Mouse (Mus musculus): ENCODE data around the gene Vcl. TPM values are rescaled to one million over a fixed set of nuclear protein-coding genes. Genes with fewer than 3 reads are reported as not detected.

The Vcl gene
- polyA plus RNA-seq, 1 experiment from 2014 or later: 42.4 TPM

DNA sequence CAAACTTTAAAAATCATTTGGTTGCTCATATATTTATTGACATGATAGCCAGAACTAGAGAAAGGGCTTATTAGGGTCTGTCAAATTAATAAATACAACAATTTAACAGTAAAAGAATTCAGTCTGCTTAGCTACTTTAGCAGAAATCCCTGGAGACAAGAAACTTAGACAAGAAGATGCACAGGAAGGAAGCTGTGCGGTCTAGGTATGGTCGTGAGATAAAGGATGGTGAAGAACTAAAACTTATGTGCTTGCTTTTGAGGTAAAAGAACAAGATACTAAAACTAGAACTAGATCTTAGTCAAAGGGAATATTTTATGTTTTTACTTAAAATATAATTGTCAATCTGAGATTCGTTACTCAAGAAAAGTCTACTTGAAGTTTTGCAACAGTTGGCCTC is 105.6 kb downstream of the Vcl start:
- Histone ChIP-seq H3K9me3 (replicated peaks) (no peaks in the 10 kb centered on the region), H3K4me1 (peaks cover 11% of the 10 kb centered on the region), H3K27me3 (ENCODE audit: low read depth, poor library complexity, severe bottlenecking) (no peaks in the 10 kb centered on the region), H3K4me3 (no peak overlapping the region), H3K27ac (no peak overlapping the region), H3K36me3 (peaks cover 91% of the 10 kb centered on the region)
- no peak for DNase-seq (ENCODE audit: low spot score)
- WGBS: 98% methylated on average over 3 of the region's 3 CpGs

- Histone ChIP-seq H3K4me1 (no peaks in the 10 kb centered on the region), H3K9me3 (replicated peaks) (no peaks in the 10 kb centered on the region), H3K36me3 (peaks cover 69% of the 10 kb centered on the region), H3K4me3 (no peak overlapping the region), H3K27ac (no peak overlapping the region), H3K27me3 (ENCODE audit: low read depth, poor library complexity, severe bottlenecking) (no peaks in the 10 kb centered on the region)
- DNase-seq (ENCODE audit: low spot score): no peak
- WGBS: 93% methylated on average over 12 of the region's 12 CpGs
These were observed 109.9 kb downstream of the Vcl start for GRCm38 (mm10) chr14:21039077-21039476.

DNA sequence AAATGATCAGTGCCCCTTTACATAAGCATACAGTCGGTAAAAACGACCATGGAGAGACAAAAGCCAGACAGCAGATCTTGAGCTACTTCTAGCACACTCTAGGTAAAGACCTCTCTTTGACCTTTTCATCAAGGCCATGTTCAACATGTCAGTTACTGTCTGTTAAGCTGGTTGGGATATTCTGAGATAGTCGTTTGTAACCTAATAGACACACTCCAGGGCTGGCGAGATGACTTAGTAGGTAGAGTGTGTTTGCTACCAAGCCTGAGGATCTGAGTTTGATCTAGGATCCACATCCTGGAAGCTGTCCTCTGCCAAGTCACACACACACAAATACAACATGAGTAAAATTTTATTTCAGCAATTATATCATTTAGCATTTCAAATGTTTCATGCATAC is 110.4 kb downstream of the Vcl start:
- DNase-seq (ENCODE audit: low spot score): no peak
- no peaks in the 10 kb centered on the region for H3K4me1 ChIP-seq
- no peaks in the 10 kb centered on the region for H3K27me3 ChIP-seq (ENCODE audit: low read depth, poor library complexity, severe bottlenecking)
- WGBS: 90% methylated on average over 4 of the region's 4 CpGs
- no peak overlapping the region for H3K27ac ChIP-seq
- no peak overlapping the region for H3K4me3 ChIP-seq
- H3K9me3 ChIP-seq (replicated peaks): no peaks in the 10 kb centered on the region
- H3K36me3 ChIP-seq: peaks cover 66% of the 10 kb centered on the region

DNA sequence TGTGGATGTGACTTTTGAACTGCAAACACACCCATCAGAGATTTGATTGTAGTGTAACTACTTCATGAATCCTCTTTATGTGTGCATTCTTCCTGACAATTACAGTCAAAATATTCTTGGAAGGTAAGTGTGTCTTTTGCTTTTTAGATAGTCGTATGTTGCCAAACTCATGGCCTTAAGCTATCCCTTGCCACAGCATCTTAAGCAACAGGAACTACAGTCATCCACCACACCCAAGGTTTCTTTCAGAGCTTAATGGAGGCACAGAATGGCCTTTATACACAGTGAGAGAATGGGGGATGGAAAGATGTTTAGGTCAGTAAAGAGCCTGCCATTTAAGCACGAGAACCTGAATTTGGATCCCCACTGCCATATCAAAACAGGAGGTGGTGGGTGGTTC is 118.6 kb downstream of the Vcl start:
- WGBS: 90% methylated on average over 2 of the region's 2 CpGs
- Histone ChIP-seq H3K4me1 (peaks cover 3% of the 10 kb centered on the region; the same call in 1 of the 2 replicates), H3K36me3 (peaks cover 11% of the 10 kb centered on the region), H3K4me3 (no peak overlapping the region), H3K27ac (no peak overlapping the region), H3K9me3 (replicated peaks) (no peaks in the 10 kb centered on the region), H3K27me3 (ENCODE audit: low read depth, poor library complexity, severe bottlenecking) (no peaks in the 10 kb centered on the region)
- no peak for DNase-seq (ENCODE audit: low spot score)

GRCm38 (mm10) chr14:21048879-21049278 is 119.7 kb downstream of the Vcl start:
- no peaks in the 10 kb centered on the region for H3K27me3 ChIP-seq (ENCODE audit: low read depth, poor library complexity, severe bottlenecking)
- peaks cover 10% of the 10 kb centered on the region for H3K4me1 ChIP-seq
- H3K4me3 ChIP-seq: no peak overlapping the region
- no peaks in the 10 kb centered on the region for H3K9me3 ChIP-seq (replicated peaks)
- no peak overlapping the region for H3K27ac ChIP-seq
- H3K36me3 ChIP-seq: peaks cover 7% of the 10 kb centered on the region
- no peak for DNase-seq (ENCODE audit: low spot score)

GRCm38 (mm10) chr14:21050734-21051133 is 121.5 kb downstream of the Vcl start:
- Histone ChIP-seq H3K27ac (no peak overlapping the region), H3K27me3 (ENCODE audit: low read depth, poor library complexity, severe bottlenecking) (no peaks in the 10 kb centered on the region), H3K4me1 (peaks cover 10% of the 10 kb centered on the region), H3K9me3 (replicated peaks) (no peaks in the 10 kb centered on the region), H3K4me3 (no peak overlapping the region), H3K36me3 (peaks cover 10% of the 10 kb centered on the region)
- WGBS: 76% methylated on average over 3 of the region's 3 CpGs
- DNase-seq (ENCODE audit: low spot score): no peak

GRCm38 (mm10) chr14:21051380-21052111 is 122.3 kb downstream of the Vcl start:
- no peaks in the 10 kb centered on the region for H3K9me3 ChIP-seq (replicated peaks)
- H3K27ac ChIP-seq: peak overlapping the region; percentile 97
- DNase-seq (ENCODE audit: low spot score): no peak
- H3K4me1 ChIP-seq: peaks cover 10% of the 10 kb centered on the region
- peak overlapping the region; percentile 88 for H3K4me3 ChIP-seq
- 11% methylated on average over 28 of the region's 28 CpGs for WGBS
- H3K27me3 ChIP-seq (ENCODE audit: low read depth, poor library complexity, severe bottlenecking): no peaks in the 10 kb centered on the region
- H3K36me3 ChIP-seq: peaks cover 12% of the 10 kb centered on the region

DNA sequence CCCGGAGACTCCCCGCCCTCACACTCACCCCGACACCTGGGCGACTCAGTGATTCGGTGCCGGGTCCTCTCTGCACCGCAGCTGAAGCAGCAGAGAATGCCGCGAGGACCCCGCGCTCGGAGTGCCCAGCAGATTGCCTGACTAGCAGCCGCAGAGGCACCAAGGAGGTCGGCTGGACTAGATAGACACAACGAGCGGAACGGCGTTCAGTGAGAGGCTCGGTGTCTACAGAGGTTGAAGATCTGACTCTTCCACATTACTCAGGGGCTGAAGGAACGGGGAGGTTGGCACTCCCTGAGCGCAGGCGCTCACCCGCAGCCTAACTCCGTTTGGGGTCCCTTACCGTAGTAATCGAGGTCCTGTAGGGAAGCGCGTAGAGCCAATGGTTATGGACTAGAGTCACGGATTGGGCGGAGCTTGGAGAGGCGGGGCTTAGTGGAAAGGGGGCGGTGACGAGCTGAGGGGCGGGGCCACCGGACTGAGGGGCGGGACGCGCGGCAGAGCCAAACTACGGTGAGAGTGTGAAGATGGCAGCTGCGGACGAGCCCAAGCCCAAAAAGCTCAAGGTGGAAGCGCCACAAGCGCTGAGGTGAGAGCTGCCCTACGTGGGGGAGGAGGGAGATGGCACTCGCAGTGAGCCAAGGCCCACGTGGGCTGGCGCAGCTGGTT is 123.0 kb downstream of the Vcl start, which contains the start of the genes Ap3m1 and Adk:
Ap3m1 (minus strand) TSS at position 397 of the 669 bp plus-strand sequence.
Adk (plus strand) TSS at position 463 of the 669 bp plus-strand sequence.
- Histone ChIP-seq H3K4me3 (peak within 1 kb of the TSS; percentile 88), H3K36me3 (peaks cover 15% of the 10 kb centered on the region), H3K4me1 (peaks cover 10% of the 10 kb centered on the region), H3K27me3 (ENCODE audit: low read depth, poor library complexity, severe bottlenecking) (no peaks in the 10 kb centered on the region), H3K27ac (peak within 1 kb of the TSS; percentile 97), H3K9me3 (replicated peaks) (no peaks in the 10 kb centered on the region)
- DNase-seq (ENCODE audit: low spot score): peak; percentile 96
- WGBS: under 1% methylated on average over 48 of the region's 48 CpGs

DNA sequence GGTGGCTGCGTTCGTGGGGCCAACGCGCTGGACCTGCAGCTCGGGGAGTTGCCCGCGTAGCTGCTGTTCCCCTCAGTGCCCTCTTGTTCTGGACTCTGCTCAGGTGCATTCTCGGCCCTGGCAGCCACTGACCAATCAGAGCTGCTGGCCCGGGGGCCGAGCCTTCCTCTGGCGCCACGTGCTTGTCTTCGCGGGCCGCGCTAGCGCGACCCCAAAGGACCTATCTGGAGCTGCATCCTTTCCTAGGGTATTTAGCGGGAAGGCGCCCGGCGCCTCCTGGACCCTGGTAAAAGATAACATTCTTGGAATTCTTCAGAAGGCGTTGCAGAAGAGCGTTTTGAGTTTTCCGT is 123.6 kb downstream of the Vcl start:
- Histone ChIP-seq H3K4me3 (peak overlapping the region; percentile 88), H3K36me3 (peaks cover 16% of the 10 kb centered on the region), H3K4me1 (peaks cover 10% of the 10 kb centered on the region), H3K9me3 (replicated peaks) (no peaks in the 10 kb centered on the region), H3K27me3 (ENCODE audit: low read depth, poor library complexity, severe bottlenecking) (no peaks in the 10 kb centered on the region), H3K27ac (peak overlapping the region; percentile 97)
- peak; percentile 86 for DNase-seq (ENCODE audit: low spot score)
- WGBS: 0% methylated on average over 25 of the region's 25 CpGs

- Histone ChIP-seq H3K27ac (peak overlapping the region; percentile 97), H3K4me3 (peak overlapping the region; percentile 88), H3K36me3 (peaks cover 16% of the 10 kb centered on the region), H3K27me3 (ENCODE audit: low read depth, poor library complexity, severe bottlenecking) (no peaks in the 10 kb centered on the region), H3K9me3 (replicated peaks) (no peaks in the 10 kb centered on the region), H3K4me1 (peaks cover 10% of the 10 kb centered on the region)
- DNase-seq (ENCODE audit: low spot score): no peak
- 13% methylated on average over 8 of the region's 8 CpGs for WGBS
These were observed 124.0 kb downstream of the Vcl start for GRCm38 (mm10) chr14:21053151-21053550.

DNA sequence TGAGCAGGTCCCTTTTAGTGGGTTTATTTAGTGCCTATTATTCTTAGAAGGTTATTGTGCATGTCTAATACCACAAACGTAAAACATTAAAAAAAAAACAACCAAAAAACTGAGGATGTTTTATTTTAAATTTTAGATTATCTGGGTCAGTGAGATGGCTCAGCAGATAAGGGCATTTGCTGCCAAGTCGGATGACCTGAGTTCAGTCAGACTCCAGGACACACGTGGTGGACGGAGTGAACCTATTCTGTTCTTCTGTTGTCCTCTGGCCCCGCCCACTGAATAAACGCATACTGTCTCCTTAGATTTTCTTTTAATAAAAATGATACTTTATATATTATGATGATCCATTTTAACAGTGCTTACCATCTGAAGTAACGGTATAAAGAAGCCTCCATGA is 124.4 kb downstream of the Vcl start:
- no peaks in the 10 kb centered on the region for H3K9me3 ChIP-seq (replicated peaks)
- H3K36me3 ChIP-seq: peaks cover 16% of the 10 kb centered on the region
- 55% methylated on average over 7 of the region's 7 CpGs for WGBS
- no peak for DNase-seq (ENCODE audit: low spot score)
- no peaks in the 10 kb centered on the region for H3K27me3 ChIP-seq (ENCODE audit: low read depth, poor library complexity, severe bottlenecking)
- peaks cover 10% of the 10 kb centered on the region for H3K4me1 ChIP-seq
- H3K27ac ChIP-seq: no peak overlapping the region
- H3K4me3 ChIP-seq: peak overlapping the region; percentile 88

GRCm38 (mm10) chr14:21058972-21059371 is 129.8 kb downstream of the Vcl start:
- Histone ChIP-seq H3K27ac (no peak overlapping the region), H3K4me3 (no peak overlapping the region), H3K36me3 (peaks cover 16% of the 10 kb centered on the region), H3K4me1 (peaks cover 12% of the 10 kb centered on the region), H3K27me3 (ENCODE audit: low read depth, poor library complexity, severe bottlenecking) (no peaks in the 10 kb centered on the region), H3K9me3 (replicated peaks) (no peaks in the 10 kb centered on the region)
- 94% methylated on average over 2 of the region's 2 CpGs for WGBS
- no peak for DNase-seq (ENCODE audit: low spot score)

DNA sequence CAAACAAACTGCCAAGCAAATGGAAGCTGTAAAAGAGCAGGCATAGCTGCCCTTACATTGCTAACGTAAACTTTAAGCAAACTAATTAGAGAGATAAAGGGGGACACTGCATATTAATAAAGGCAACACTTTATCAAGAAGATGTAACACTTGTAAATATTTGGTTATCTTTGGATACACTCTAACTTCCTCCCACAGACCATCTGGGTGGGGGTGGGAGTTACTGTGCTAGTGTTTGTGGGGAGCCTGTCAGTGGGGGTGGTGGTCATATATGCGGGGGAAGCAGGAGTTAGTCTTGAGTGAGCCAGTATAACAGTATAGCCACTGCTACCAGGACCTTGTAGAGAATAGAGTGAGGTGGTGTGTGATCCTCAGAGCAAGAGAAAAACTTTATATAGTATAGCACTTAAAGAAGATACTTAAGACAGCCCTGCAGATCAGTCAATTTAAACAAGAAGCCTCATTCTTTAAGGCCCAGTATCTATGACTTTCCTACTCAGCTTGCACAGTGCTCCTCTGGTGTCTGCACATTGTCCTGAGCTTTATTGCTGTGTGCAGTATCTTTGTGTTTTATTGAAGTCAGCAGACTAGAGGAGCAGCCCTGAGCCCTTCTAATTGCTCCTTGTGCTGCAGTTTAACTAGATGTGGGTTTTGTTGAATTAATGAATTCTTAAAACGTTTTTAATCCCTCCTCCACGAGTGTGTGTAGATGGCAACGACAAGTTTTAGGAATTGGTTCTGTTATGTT is 133.7 kb downstream of the Vcl start:
- H3K27ac ChIP-seq: no peak overlapping the region
- WGBS: 62% methylated on average over 5 of the region's 5 CpGs
- no peak overlapping the region for H3K4me3 ChIP-seq
- peaks cover 20% of the 10 kb centered on the region for H3K4me1 ChIP-seq
- DNase-seq (ENCODE audit: low spot score): no peak
- H3K36me3 ChIP-seq: no peaks in the 10 kb centered on the region
- H3K9me3 ChIP-seq (replicated peaks): no peaks in the 10 kb centered on the region
- H3K27me3 ChIP-seq (ENCODE audit: low read depth, poor library complexity, severe bottlenecking): no peaks in the 10 kb centered on the region

Measured in limb, embryonic 10.5 days (tissue).